Mouse (Mus musculus): ENCODE results near the gene Gde1. TPM values are rescaled to one million over a fixed set of nuclear protein-coding genes. Genes with fewer than 3 reads are reported as not detected.

Gde1 gene
- polyA plus RNA-seq (2015; fragmentation: Nextera tagmentation; extraction: Ambion mirVana), result 53.9 and 54.9 TPM in 2 replicates

DNA sequence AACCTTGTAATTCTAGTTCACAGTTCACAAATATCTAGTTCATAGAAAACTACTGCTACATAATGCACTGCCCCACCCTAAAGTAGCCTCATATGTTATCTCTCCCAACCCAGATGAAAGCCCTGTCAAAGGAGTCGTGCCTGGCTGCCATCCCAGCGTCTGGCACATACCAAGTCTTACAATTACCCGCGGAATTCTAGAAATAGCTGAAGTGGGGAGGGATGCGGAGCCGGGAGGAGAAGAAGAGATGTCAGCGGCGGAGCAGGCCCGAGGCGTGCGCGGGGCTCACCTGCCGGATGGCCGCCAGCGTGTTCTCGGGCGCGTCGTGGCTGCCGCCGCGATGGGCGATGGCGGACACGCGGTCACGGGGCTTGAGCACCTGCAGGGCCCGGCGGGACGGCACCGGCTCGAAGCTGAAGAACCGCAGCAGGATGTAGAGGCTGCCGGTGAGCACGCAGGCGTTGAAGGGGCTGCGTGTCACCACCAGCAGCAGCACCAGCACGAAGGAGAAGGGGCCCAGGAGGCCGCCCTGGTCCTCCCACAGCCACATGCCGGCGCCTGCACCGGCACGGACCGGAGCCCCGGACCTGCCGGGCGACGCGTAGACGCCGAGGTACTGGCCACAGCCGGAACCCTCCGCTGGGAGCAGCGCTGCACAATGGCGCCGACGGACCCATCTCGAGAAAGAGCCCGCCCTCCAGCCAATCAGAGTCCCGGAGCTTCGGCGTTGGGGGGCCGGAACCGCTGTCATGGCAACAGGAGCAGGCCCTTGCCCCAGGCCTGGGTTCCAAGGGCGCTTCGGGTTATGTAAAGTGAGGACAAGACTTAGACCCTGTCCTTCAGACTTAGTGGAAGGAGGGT, at the start of gene Gde1:
Gene Gde1 (minus strand): TSS at position 678 of the 861 bp plus-strand sequence.

DNA sequence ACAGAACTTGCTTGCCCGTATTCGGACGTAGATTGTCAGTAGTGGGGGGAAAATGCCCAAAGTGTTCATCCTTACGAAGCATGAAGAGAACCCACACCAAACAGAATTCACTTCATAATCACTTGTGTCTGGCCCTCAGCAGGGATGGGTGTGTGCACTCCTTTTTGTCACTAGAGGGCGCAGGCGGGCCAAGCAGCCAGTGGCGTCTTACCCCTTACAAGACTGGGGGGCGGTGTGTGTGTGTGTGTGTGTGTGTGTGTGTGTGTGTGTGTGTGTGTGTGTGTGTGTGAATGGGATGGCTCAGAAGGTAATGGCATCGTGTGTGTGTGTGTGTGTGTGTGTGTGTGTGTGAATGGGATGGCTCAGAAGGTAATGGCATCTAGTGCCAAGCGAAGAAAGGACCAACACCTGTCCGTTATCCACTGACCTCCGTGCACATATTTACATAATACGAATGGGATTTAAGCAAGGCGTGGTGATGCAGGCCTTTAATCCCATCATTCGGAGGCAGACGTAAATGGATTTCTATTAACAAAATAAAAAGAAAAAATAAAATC, 34.5 kb upstream of the Gde1 start, which contains the start of gene Vps35l:
Gene Vps35l (plus strand): TSS at position 252 of the 557 bp plus-strand sequence.

DNA sequence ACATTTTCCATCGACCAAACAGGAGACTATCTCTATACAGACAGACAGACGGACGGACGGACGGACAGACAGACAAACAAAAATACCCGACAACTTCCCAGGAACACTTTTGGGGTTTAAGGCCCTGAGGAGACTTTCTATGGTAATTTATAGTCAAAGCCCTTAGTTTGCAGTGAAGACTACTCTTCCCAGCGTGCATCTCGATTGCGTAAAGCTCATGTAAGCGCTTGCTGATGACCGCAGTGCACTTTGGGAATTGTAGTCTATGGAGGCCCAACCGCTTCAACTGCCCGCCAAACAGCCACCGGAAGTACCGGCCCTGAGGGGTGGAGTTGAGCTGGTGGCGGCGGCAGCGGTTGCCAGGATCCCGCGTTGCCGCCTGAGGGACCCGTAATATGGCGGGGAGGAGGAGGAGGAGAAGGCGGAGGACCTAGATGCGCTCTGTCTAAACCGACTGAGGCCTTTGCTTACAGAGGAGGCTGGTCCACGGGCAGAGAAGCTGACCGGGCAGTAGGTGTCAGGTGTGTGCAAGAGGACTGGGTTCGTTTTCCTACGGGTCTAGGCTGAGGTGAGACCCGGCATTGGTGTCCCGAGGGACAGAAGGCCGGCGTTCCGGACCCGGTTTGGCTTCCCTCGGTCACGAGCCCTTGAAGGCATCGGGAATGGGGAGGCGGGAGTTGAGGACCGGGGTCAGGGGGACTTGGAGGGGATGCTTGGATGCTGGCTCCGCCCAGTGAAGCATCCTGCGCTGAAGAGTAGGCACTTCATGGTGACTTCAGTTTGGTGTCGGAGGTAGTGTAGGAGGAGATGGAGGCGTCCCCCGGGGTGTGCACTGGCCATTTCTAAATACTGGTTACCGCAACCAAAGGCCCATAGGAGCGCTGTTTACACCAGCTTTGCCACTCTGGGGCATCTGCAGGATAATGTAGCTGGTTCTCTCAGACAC, 6.9 kb upstream of the Gde1 start, which contains the start of gene Ccp110:
Gene Ccp110 (plus strand): TSS at position 325 of the 946 bp plus-strand sequence.

Other genes starting within 250 kb of the Gde1 start
- gene Itpripl2, start 213.8 kb downstream of the Gde1 start, polyA plus RNA-seq (2015; fragmentation: Nextera tagmentation; extraction: Ambion mirVana), result 3.2 and 4.2 TPM in 2 replicates
- 64.2 and 65.1 TPM in 2 replicates for gene Coq7, start 172.4 kb downstream of the Gde1 start, polyA plus RNA-seq (2015; fragmentation: Nextera tagmentation; extraction: Ambion mirVana)
- gene Tmc7, start 121.0 kb downstream of the Gde1 start, polyA plus RNA-seq (2015; fragmentation: Nextera tagmentation; extraction: Ambion mirVana), result 0.28 and 0.76 TPM in 2 replicates
- 0.04 TPM in 1 of 2 replicates, not detected in the other for gene Tmc5, start 108.5 kb downstream of the Gde1 start, polyA plus RNA-seq (2015; fragmentation: Nextera tagmentation; extraction: Ambion mirVana)
- 9.8 and 10.5 TPM in 2 replicates for gene Ccp110, start 6.8 kb upstream of the Gde1 start, polyA plus RNA-seq (2015; fragmentation: Nextera tagmentation; extraction: Ambion mirVana)
- gene Vps35l, start 34.4 kb upstream of the Gde1 start, polyA plus RNA-seq (2015; fragmentation: Nextera tagmentation; extraction: Ambion mirVana), result 38.8 and 39.8 TPM in 2 replicates
- gene Iqck, start 150.0 kb upstream of the Gde1 start, polyA plus RNA-seq (2015; fragmentation: Nextera tagmentation; extraction: Ambion mirVana), result 0.52 and 0.76 TPM in 2 replicates
- gene Knop1, start 150.5 kb upstream of the Gde1 start, polyA plus RNA-seq (2015; fragmentation: Nextera tagmentation; extraction: Ambion mirVana), result 48.0 and 51.3 TPM in 2 replicates

All from spleen, postnatal 0 days (tissue).